Mouse (Mus musculus) erythroblast, embryonic 14.5 days (primary cell): Measurements from ENCODE around the gene Bmyc.

Experiments
- GATA1 ChIP-seq: IDR thresholded peaks from 2 replicates; pipeline ENCODE4 v1.6.1; 2012; ENCODE audit warnings: low read length, inconsistent platforms, mixed read lengths
- TAL1 ChIP-seq: IDR thresholded peaks from 3 replicates; pipeline ENCODE4 v1.6.1; 2012; ENCODE audit warnings: low read length, inconsistent platforms, mixed read lengths

GRCm38 (mm10) chr2:25701001-25701400, 5.5 kb upstream of the Bmyc start:
- TF ChIP-seq GATA1 = no peak
- TF ChIP-seq TAL1 = no peak
